Mouse (Mus musculus): ENCODE measurements around the gene Hjurp.

GRCm38 (mm10) chr1:88254793-88255465 lies 22.5 kb downstream of the Hjurp start:
- no peak for TF ChIP-seq CTCF (IDR thresholded peaks at IDR 0.05; ENCODE audit: control insufficient read depth, insufficient read depth, insufficient replicate concordance, low read depth, low read length)
- no peak for TF ChIP-seq POLR2A (IDR thresholded peaks at IDR 0.05; ENCODE audit: control insufficient read depth, low read depth, low read length)
